Mouse (Mus musculus) C2C12 (cell line): ENCODE measurements around the gene Ung.

Experiments used
- CEBPB ChIP-seq: IDR thresholded peaks from one replicate; pipeline ENCODE4 v1.6.1; 2011; ENCODE audit warnings: low read depth, mild to moderate bottlenecking, control low read depth, moderate library complexity
- CTCF ChIP-seq: IDR thresholded peaks from one replicate; pipeline ENCODE4 v1.5.1; 2011; ENCODE audit not compliant: control insufficient read depth, insufficient read depth, insufficient read length
- MAX ChIP-seq: IDR thresholded peaks from one replicate; pipeline ENCODE4 v1.6.1; 2011; ENCODE audit warnings: mild to moderate bottlenecking, control low read depth

DNA sequence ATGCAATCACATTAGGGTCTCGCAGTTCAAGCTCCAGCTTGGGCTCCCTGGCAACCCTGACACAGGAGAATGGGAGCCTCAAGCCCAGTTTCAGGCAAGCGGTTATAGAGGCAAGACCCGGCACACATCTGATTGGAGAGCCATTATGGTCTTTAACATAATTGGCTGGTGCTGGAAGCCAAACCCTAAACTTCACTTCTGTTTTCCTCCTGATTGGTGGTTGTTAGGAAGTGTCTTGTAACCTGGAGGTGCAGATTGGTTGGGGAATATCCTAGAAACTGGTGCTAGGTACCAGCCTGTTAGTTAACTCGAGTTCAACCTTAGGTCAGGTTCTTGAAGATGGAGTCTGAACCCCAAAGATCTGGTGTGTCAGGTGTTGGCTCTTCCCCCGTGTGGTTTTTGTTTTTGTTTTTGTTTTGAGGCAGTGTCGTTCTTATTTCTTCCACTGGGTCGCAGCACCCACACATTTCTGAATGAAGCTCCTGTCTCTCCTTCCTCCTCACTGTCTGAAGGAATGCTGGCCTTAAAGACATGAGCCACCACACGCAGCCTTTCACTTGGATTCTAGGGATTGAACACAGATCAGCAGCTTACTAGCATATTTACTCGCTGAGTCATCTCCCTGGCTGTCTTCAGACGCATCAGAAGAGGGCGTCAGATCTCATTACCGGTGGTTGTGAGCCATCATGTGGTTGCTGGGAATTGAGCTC lies 32.1 kb downstream of the Ung start:
- TF ChIP-seq CTCF, result no peak
- no peak for TF ChIP-seq MAX
- no peak for TF ChIP-seq CEBPB
